Mouse (Mus musculus): ENCODE data around the gene Cryl1.

- TF ChIP-seq TAL1 (IDR thresholded peaks at IDR 0.05; ENCODE audit: low read length) = no peak
- TF ChIP-seq GATA1 (IDR thresholded peaks at IDR 0.05; ENCODE audit: low read length) = no peak
Observed at GRCm38 (mm10) chr14:57398065-57398757, at the start of gene Cryl1.

All from erythroblast, embryonic 14.5 days (primary cell).